Mouse (Mus musculus): Measurements from ENCODE around the gene Slc16a6. TPM values are rescaled to one million over a fixed set of nuclear protein-coding genes. Genes with fewer than 3 reads are reported as not detected.

Slc16a6 gene
- total RNA-seq, 2 experiments from 2014 or later: 11.7 to 12.6 TPM

- no peak for DNase-seq (ENCODE audit: extremely low spot score in 1 of 2, low spot score in 2 of 2)
- intact Hi-C loops (cut with DNase I): no loop called here
These were observed 16.4 kb upstream of the Slc16a6 start for GRCm38 (mm10) chr11:109489763-109490162.

GRCm38 (mm10) chr11:109487991-109488684 lies 14.7 kb upstream of the Slc16a6 start:
- no peak for DNase-seq (ENCODE audit: extremely low spot score in 1 of 2, low spot score in 2 of 2)
- intact Hi-C loops (cut with DNase I): no loop called here

DNA sequence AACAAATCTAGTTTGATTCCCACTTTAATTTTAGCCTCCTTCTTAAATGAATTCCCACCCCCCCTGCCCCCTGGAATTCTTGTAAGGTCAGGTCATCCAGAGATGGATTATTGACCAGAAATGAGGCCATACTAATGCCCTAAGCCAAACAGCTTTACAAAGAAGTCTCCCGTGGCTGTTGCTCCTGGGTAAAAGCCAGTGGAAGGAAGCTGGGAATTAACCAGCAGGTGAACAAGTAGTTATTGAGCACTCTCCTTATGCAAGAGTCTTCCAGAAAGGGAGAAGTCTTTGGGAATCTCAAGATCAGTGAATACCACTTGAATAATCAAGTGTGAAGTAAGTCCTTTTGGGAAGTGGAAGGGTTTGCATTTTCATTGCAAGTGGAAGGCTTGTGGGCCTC lies 13.7 kb upstream of the Slc16a6 start:
- intact Hi-C loops (cut with DNase I): no loop called here
- DNase-seq (ENCODE audit: extremely low spot score in 1 of 2, low spot score in 2 of 2): no peak

DNA sequence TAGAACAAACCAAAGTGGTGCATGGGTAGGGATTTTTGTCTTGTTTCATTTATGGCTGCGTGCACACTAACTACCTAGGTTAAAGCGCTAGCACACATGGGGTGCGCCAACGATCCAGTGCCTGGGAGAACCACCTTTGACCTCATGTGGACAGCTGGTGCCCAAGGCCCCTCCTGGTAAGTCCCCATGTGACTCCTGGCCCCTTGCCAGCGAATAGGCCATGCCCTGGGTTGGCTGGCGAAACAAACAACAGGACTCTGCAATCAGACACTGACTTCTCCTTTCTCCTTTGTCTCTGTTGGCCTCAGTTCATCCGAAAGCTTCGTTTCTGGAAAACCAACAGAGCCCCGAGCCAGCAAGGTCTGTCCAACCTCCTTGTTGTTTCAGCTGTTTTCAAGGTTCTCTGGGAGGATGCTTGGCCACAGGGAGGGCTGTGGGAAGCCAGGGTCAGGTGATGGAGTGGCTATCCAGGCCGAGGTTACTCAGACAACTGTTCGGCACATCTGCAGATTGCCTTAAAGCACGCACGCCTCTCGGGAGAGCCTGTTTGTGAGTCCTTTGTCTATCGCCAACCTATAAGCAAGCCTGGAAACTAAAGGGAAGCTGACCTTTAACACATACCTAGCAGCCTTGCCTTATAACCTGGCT lies 12.1 kb upstream of the Slc16a6 start:
- peak in 1 of 2 experiments; percentile 85 for DNase-seq (ENCODE audit: extremely low spot score in 1 of 2, low spot score in 2 of 2)
- intact Hi-C loops (cut with DNase I): no loop called here

DNA sequence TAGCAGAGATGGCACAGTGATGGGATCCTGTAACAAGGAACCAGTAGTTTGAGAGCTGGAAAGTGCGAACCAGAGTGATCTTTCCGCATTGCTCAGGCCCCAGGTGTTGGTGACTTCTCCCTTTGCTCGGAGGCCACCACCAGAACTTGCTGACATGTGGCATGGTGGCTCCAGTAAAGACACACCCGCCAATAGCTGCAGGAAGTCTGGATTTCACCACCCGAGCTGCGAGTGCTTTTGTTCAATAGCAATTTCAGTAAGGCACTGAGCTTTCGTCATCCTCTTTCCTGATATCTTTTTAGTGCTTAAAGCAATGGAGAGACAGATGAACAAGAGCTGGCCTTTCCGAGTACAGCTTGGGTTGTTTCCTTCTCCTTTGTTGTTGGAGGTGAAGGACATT lies 7.0 kb upstream of the Slc16a6 start:
- no peak for DNase-seq (ENCODE audit: extremely low spot score in 1 of 2, low spot score in 2 of 2)
- intact Hi-C loops (cut with DNase I): no loop called here

DNA sequence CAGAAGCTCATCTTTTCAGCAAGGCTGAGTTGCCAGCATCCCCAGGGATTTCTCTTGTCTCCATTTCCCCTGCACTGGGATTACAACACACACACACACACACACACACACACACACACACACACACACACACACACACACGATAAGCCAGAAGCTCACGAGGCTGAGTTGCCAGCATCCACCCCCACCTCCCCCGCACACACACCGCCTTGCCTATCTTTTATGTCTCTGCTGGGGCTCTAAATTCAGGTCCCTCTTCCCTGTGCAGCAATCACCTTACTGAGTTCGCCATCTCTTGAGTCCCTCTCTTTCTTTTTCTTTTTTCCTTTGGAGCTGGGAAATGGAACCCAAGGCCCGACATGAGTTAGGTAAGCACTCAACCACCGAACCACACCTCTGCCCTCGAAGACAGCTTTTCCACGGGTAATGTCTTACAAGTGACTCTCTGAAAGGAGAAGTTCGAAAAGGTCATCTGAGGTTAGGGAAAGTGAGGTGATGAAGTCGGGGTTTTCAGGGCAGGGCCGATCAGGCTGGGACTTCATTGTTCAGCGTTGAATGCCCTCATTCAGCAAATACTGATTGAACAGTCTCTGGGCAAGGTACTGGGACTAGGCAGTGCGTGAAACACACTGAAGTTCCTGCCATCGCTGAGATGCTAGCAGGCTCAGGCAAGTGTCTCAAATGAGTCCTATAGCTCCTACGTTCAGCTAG lies 6.3 kb upstream of the Slc16a6 start:
- intact Hi-C loops (cut with DNase I): no loop called here
- no peak for DNase-seq (ENCODE audit: extremely low spot score in 1 of 2, low spot score in 2 of 2)

- DNase-seq (ENCODE audit: extremely low spot score in 1 of 2, low spot score in 2 of 2): peak in 1 of 2 experiments; percentile 39
- intact Hi-C loops (cut with DNase I): no loop called here
These were observed 4.4 kb upstream of the Slc16a6 start for GRCm38 (mm10) chr11:109477606-109478380.

DNA sequence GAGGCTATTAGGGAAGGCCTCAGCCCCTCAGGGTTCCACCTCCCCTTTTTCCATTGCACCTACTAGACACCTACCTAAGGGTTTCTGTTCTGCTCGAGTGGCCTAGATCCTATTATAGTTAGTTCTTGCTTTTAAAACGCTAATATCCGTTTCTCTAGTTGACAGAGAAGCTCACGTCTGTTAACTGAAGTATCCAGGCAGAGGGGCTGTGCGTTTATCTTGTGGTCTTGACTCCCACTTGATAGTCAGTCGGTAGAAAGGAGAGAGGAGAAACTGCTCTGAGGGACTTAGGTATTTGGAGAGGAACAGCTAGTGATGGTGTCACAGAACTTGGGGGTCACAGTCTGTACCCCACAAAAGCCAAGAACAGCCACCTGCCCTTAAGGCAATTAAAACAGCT lies 3.3 kb upstream of the Slc16a6 start:
- no peak for DNase-seq (ENCODE audit: extremely low spot score in 1 of 2, low spot score in 2 of 2)
- intact Hi-C loops (cut with DNase I): no loop called here

DNA sequence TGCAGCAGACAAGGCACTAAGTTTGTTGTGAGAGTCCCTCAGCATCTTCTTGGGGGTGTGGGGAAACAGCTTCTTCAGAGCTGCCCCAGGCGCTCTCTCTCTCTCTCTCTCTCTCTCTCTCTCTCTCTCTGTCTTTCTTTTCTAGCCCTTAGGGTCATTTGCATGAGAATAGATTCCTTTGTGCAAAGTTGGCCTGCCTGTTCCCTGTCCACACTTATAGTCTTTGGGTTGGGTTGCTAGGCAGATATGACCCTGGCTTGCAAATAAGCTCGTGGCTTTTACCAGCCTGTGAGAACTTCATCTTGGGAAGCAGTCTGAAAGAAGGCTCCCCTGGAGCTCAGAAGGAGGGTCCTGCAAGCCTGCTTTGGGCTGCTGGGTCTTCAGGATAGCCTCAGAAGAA lies 2.8 kb upstream of the Slc16a6 start:
- intact Hi-C loops (cut with DNase I): no loop called here
- no peak for DNase-seq (ENCODE audit: extremely low spot score in 1 of 2, low spot score in 2 of 2)

GRCm38 (mm10) chr11:109475717-109476116 lies 2.3 kb upstream of the Slc16a6 start:
- intact Hi-C loops (cut with DNase I): no loop called here
- no peak for DNase-seq (ENCODE audit: extremely low spot score in 1 of 2, low spot score in 2 of 2)

DNA sequence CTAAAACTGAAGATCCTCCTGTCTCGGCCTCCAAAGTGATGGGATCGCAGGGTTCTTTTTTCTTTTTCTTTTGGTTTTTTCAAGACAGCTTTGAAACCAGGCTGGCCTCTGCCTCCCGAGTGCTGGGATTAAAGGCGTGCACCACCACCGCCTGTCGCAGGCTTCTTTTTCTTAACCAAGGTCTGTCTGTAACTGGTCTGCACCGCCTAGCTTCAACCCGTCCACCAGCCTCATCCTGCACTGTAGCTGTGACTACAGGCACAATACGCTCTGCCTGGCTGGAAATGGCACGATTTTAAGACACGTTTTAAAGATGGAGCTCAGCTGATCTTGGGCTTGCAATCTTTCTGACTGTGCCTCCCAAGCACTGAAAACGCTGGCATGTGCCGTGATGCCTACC lies 1.4 kb upstream of the Slc16a6 start:
- intact Hi-C loops (cut with DNase I): no loop called here

GRCm38 (mm10) chr11:109474086-109474742 lies 816 bp upstream of the Slc16a6 start:
- intact Hi-C loops (cut with DNase I): no loop called here
- DNase-seq (ENCODE audit: extremely low spot score in 1 of 2, low spot score in 2 of 2): no peak

More for the DNA sequence above, 1.4 kb upstream of the Slc16a6 start:
- no peak for DNase-seq (ENCODE audit: extremely low spot score in 1 of 2, low spot score in 2 of 2)

- intact Hi-C loops (cut with DNase I): no loop called here
- no peak for DNase-seq (ENCODE audit: extremely low spot score in 1 of 2, low spot score in 2 of 2)
These were observed 602 bp downstream of the Slc16a6 start for GRCm38 (mm10) chr11:109472821-109473170.

DNA sequence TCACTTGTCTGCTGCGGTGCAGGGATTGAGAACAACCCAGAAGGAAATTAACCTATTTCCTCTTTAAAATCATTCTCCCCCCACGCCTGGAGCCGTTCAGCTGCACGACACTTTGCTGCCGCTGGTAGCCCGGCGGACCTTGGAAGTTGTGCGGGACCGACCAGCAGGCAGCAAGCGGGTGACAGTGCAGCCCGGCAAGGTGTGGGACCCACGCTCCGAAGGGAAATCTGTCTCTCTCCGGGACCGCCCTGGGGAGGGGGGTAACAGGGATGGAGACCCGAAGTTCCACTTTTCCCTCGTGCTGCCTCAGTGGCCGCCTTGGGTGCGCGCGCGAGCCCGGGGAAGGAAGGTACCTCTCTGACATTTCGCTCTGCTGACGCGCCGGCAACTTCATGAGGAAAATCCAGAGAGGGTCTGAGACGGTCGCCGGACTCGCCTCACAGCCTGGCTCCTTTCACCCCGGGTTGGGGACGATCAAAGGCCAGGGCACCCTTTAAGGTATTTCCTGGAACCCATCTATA lies 1.2 kb downstream of the Slc16a6 start:
- intact Hi-C loops (cut with DNase I): no loop called here
- DNase-seq (ENCODE audit: extremely low spot score in 1 of 2, low spot score in 2 of 2): peak in 1 of 2 experiments; percentile 67

GRCm38 (mm10) chr11:109470921-109471861 lies 2.2 kb downstream of the Slc16a6 start:
- DNase-seq (ENCODE audit: extremely low spot score in 1 of 2, low spot score in 2 of 2): no peak
- intact Hi-C loops (cut with DNase I): no loop called here

DNA sequence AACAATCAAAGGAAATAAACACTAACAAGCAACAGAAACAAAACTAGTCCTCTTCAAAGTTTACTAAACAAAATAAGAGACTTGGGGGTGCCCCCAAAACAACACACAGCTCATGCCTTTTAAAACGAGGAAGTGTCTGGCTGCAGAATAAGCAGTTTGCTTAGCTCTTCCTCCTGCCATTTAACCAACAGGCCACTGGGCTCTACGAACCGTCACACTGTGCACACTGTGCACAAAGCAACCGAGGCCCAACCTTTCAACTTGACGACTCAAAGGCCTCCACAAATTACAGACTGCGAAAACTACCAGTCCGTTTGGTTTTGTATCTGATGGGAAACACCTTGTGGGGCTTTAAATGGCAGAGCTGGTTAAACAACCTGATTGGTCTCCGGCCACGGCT lies 3.2 kb downstream of the Slc16a6 start:
- intact Hi-C loops (cut with DNase I): no loop called here
- DNase-seq (ENCODE audit: extremely low spot score in 1 of 2, low spot score in 2 of 2): no peak

GRCm38 (mm10) chr11:109468133-109468532 lies 5.3 kb downstream of the Slc16a6 start:
- intact Hi-C loops (cut with DNase I): no loop called here
- DNase-seq (ENCODE audit: extremely low spot score in 1 of 2, low spot score in 2 of 2): no peak

- intact Hi-C loops (cut with DNase I): no loop called here
- no peak for DNase-seq (ENCODE audit: extremely low spot score in 1 of 2, low spot score in 2 of 2)
These were observed 6.4 kb downstream of the Slc16a6 start for GRCm38 (mm10) chr11:109466987-109467386.

Measured in left cerebral cortex, postnatal 10 days (tissue).